In the genomic region with DNA sequence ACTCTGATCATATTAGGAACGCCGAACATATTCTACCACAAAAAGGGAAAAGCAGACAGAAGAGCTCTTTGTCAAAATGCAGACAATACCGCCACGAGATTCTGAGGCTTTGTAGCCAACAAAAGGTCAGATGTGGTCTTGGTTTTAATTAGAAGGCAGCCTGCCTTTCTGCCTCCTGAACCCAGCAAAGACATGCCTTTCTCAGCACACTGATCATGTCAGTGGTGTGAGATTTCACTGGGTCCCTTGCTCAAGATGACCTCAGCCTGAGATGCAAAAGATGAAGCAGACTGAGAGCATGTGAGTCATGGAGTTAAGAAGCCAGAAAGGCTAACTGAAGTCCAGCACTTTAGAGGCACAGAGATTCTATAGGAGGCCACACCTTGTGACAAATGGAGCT, we compare ENCODE assay signal across 16 mouse cellular contexts.
DNase-seq lines count a peak whose midpoint lies in the region; ATAC-seq lines count a peak whose summit lies in the region.
"Had no signal": no experiment of that assay in that cellular context is flagged by ENCODE, and none has a peak within 500 bp of the region (broad histone marks: within the 10 kb centered on the region; RNA-seq: fewer than 3 reads in every experiment).

No protein-coding gene starts in this region.

- no peak for DNase-seq in forebrain, embryonic 10.5 days (ENCODE audit: extremely low spot score, low spot score)
- DNase-seq in forebrain, embryonic 14.5 days (ENCODE audit: low spot score): no peak
- peak; percentile 28 for DNase-seq in 416B (ENCODE audit: low read depth)
- DNase-seq in hindbrain, embryonic 10.5 days (ENCODE audit: low spot score): no peak
- DNase-seq in layer of hippocampus, adult 9-10 months (ENCODE audit: low spot score): no peak
- DNase-seq in left cerebral cortex, adult 18-20 months (ENCODE audit: low spot score in 2 of 2): no peak
- DNase-seq: adrenal gland, postnatal 14 days; cerebellum, postnatal 14 days; layer of hippocampus, postnatal 36 days; lung, postnatal 14 days had no signal

- no peak overlapping the region for H3K4me2 ChIP-seq in forebrain, embryonic 14.5 days (ENCODE audit: low read length)
- H3K4me2 ChIP-seq in midbrain, embryonic 13.5 days (replicated peaks): no peak overlapping the region
- H3K4me2 ChIP-seq: kidney, embryonic 15.5 days had no signal

- H3K36me3 ChIP-seq in forebrain, embryonic 10.5 days (replicated peaks): no peaks in the 10 kb centered on the region
- no peaks in the 10 kb centered on the region for H3K36me3 ChIP-seq in forebrain, embryonic 14.5 days (ENCODE audit: control insufficient read depth, insufficient read depth, low read length)
- no peaks in the 10 kb centered on the region for H3K36me3 ChIP-seq in hindbrain, embryonic 10.5 days
- no peaks in the 10 kb centered on the region for H3K36me3 ChIP-seq in midbrain, embryonic 13.5 days
- H3K36me3 ChIP-seq: kidney, embryonic 15.5 days had no signal

- H3K9me3 ChIP-seq in forebrain, embryonic 10.5 days: no peaks in the 10 kb centered on the region
- H3K9me3 ChIP-seq in forebrain, embryonic 14.5 days (replicated peaks; ENCODE audit: control insufficient read depth, low read length): no peaks in the 10 kb centered on the region
- no peaks in the 10 kb centered on the region for H3K9me3 ChIP-seq in hindbrain, embryonic 10.5 days
- no peaks in the 10 kb centered on the region for H3K9me3 ChIP-seq in midbrain, embryonic 13.5 days
- H3K9me3 ChIP-seq: kidney, embryonic 15.5 days had no signal

- H3K4me3 ChIP-seq in forebrain, embryonic 10.5 days: no peak overlapping the region
- no peak overlapping the region for H3K4me3 ChIP-seq in forebrain, embryonic 14.5 days (ENCODE audit: low read depth, low read length)
- no peak overlapping the region for H3K4me3 ChIP-seq in hindbrain, embryonic 10.5 days
- H3K4me3 ChIP-seq in midbrain, embryonic 13.5 days (replicated peaks): no peak overlapping the region
- H3K4me3 ChIP-seq: kidney, embryonic 15.5 days had no signal

- H3K27ac ChIP-seq in forebrain, embryonic 10.5 days: peak overlapping the region; percentile 56
- no peak overlapping the region for H3K27ac ChIP-seq in forebrain, embryonic 14.5 days (ENCODE audit: low read depth, low read length)
- H3K27ac ChIP-seq in hindbrain, embryonic 10.5 days: peak overlapping the region; percentile 78
- H3K27ac ChIP-seq in midbrain, embryonic 13.5 days: 0 out of 2 replicates have a peak overlapping the region, but pooled peaks have one; percentile 7
- H3K27ac ChIP-seq: kidney, embryonic 15.5 days; liver, embryonic 14.5 days; stomach, postnatal 0 days had no signal

- H3K9ac ChIP-seq in forebrain, embryonic 14.5 days (ENCODE audit: low read length): no peak overlapping the region
- H3K9ac ChIP-seq in midbrain, embryonic 13.5 days (replicated peaks): no peak overlapping the region
- H3K9ac ChIP-seq: kidney, embryonic 15.5 days; liver, embryonic 14.5 days had no signal

- 26% methylated on average over 4 of the region's 4 CpGs for WGBS in forebrain, embryonic 10.5 days
- 7% methylated on average over 4 of the region's 4 CpGs for WGBS in forebrain, embryonic 14.5 days
- 23% methylated on average over 4 of the region's 4 CpGs for WGBS in hindbrain, embryonic 10.5 days
- WGBS in midbrain, embryonic 13.5 days: 8% methylated on average over 4 of the region's 4 CpGs

- no peaks in the 10 kb centered on the region for H3K27me3 ChIP-seq in forebrain, embryonic 10.5 days (ENCODE audit: poor library complexity, severe bottlenecking)
- H3K27me3 ChIP-seq in forebrain, embryonic 14.5 days (replicated peaks; ENCODE audit: control insufficient read depth, insufficient read depth, low read length): no peaks in the 10 kb centered on the region
- no peaks in the 10 kb centered on the region for H3K27me3 ChIP-seq in hindbrain, embryonic 10.5 days (ENCODE audit: insufficient read depth, poor library complexity, severe bottlenecking)
- H3K27me3 ChIP-seq in midbrain, embryonic 13.5 days: no peaks in the 10 kb centered on the region
- H3K27me3 ChIP-seq: kidney, embryonic 15.5 days had no signal

- ATAC-seq in forebrain, embryonic 14.5 days: no peak
- ATAC-seq in midbrain, embryonic 13.5 days: peak; percentile 50; the same call in 1 of the 2 replicates
- no peak for ATAC-seq in erythroid progenitor cell, adult 5-6 weeks (replicated peaks; ENCODE audit: low FRiP score, poor library complexity, severe bottlenecking)
- ATAC-seq: inflammation-experienced regulatory T-cells, adult 6 months had no signal

- peaks cover 19% of the 10 kb centered on the region for H3K4me1 ChIP-seq in forebrain, embryonic 10.5 days
- H3K4me1 ChIP-seq in forebrain, embryonic 14.5 days (ENCODE audit: control insufficient read depth, insufficient read depth, low read length): no peaks in the 10 kb centered on the region
- H3K4me1 ChIP-seq in hindbrain, embryonic 10.5 days (replicated peaks): peaks cover 13% of the 10 kb centered on the region
- H3K4me1 ChIP-seq in midbrain, embryonic 13.5 days (replicated peaks): peaks cover 8% of the 10 kb centered on the region
- H3K4me1 ChIP-seq: kidney, embryonic 15.5 days had no signal
